Mouse (Mus musculus) midbrain, embryonic 14.5 days (tissue): ENCODE measurements around the gene Cldn9. TPM values are rescaled to one million over a fixed set of nuclear protein-coding genes. Genes with fewer than 3 reads are reported as not detected.

Experiments used
- ATAC-seq: fragments of 200-750 bp; cut with Nextera tagmentation; 2 replicates; pipeline ENCODE4 v1.8.0; 2017; ENCODE audit warnings: moderate number of reproducible peaks, moderate library complexity; ENCODE audit not compliant: low FRiP score, low TSS enrichment
- DNase-seq: peaks from one replicate; pipeline ENCODE4 v3.0.0-alpha.2; 2015
- H3K27ac ChIP-seq: fragments of 300-500 bp; sonication (generic); replicated peaks from 2 replicates; pipeline ENCODE4 v1.5.1; 2014; ENCODE audit warnings: mild to moderate bottlenecking, low read depth, low read length, moderate library complexity
- H3K27me3 ChIP-seq: fragments of 300-500 bp; sonication (generic); 2 replicates; pipeline ENCODE4 v1.6.1; 2014; ENCODE audit warnings: low read length, control low read depth, mixed read lengths; ENCODE audit not compliant: control insufficient read depth, insufficient read depth
- H3K36me3 ChIP-seq: fragments of 300-500 bp; sonication (generic); 2 replicates; pipeline ENCODE4 v1.6.1; 2014; ENCODE audit warnings: low read length, control low read depth; ENCODE audit not compliant: control insufficient read depth, insufficient read depth
- H3K4me1 ChIP-seq: fragments of 300-500 bp; sonication (generic); 2 replicates; pipeline ENCODE4 v1.6.1; 2014; ENCODE audit warnings: mild to moderate bottlenecking, antibody characterized with exemption, low read length, control low read depth; ENCODE audit not compliant: control insufficient read depth, insufficient read depth
- H3K4me2 ChIP-seq: fragments of 300-500 bp; sonication (generic); 2 replicates; pipeline ENCODE4 v1.6.1; 2014; ENCODE audit warnings: mild to moderate bottlenecking, low read length, moderate library complexity
- H3K4me3 ChIP-seq: fragments of 300-500 bp; sonication (generic); replicated peaks from 2 replicates; pipeline ENCODE4 v1.5.1; 2014; ENCODE audit warnings: low read depth, low read length
- H3K9ac ChIP-seq: fragments of 300-500 bp; sonication (generic); replicated peaks from 2 replicates; pipeline ENCODE4 v1.6.1; 2014; ENCODE audit warnings: mild to moderate bottlenecking, low read length, moderate library complexity
- H3K9me3 ChIP-seq: fragments of 300-500 bp; sonication (generic); 2 replicates; pipeline ENCODE4 v1.6.1; 2016; ENCODE audit warnings: low read length, control low read depth, mixed read lengths; ENCODE audit not compliant: control insufficient read depth
- WGBS: fragments of 180-500 bp; shearing (Covaris S2); extraction: QIAGEN DNeasy Blood & Tissue Kit; methylation state at CpG from one replicate; pipeline ENCODE4 v1.1.7; 2014; 5-methylcytosine and 5-hydroxymethylcytosine counted together
- polyA plus RNA-seq: library from polyadenylated mRNA; unstranded; fragments of >200 nt; fragmentation: Nextera tagmentation; extraction: Ambion mirVana; gene quantifications from 2 replicates; pipeline ENCODE4 v1.2.1, GENCODE M21; 2014

Gene Cldn9
- polyA plus RNA-seq, 1 experiment from 2014 or later: 0.92 TPM

- H3K4me1 ChIP-seq: no peaks in the 10 kb centered on the region
- H3K36me3 ChIP-seq: no peaks in the 10 kb centered on the region
- no peak for ATAC-seq
- no peaks in the 10 kb centered on the region; the same call in 1 of the 2 replicates for H3K27me3 ChIP-seq
- H3K9me3 ChIP-seq: no peaks in the 10 kb centered on the region
- H3K4me2 ChIP-seq: no peak overlapping the region
- DNase-seq: no peak
- 79% methylated on average over 6 of the region's 6 CpGs for WGBS
- no peak overlapping the region for H3K27ac ChIP-seq
- H3K4me3 ChIP-seq: no peak overlapping the region
- no peak overlapping the region for H3K9ac ChIP-seq
These were observed 32.5 kb downstream of the Cldn9 start for GRCm38 (mm10) chr17:23651363-23651762.

DNA sequence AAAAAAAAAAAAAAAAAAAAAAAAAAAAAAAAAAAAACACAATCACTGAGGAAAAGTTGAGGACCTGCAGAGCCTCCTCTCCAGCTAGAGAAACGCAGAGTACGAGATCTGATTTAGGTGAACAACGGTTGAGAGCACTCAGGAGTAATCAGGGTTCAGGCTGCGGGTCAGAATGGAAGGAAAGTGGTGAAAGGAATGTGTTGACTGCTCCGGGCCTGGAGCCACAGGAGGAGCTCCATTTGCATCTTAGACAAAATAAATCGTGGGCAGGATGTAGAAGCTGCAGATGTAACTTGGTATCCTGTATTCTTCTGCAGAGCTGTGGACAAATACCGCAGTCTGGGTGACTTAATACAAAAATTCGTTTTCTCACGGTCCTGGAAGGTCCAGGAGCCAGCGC, 37.9 kb downstream of the Cldn9 start:
- Histone ChIP-seq H3K27ac (no peak overlapping the region), H3K4me2 (no peak overlapping the region), H3K9ac (no peak overlapping the region), H3K27me3 (peaks cover 13% of the 10 kb centered on the region), H3K4me3 (no peak overlapping the region), H3K4me1 (0 out of 2 replicates have a peak, but pooled peaks cover 6% of the 10 kb centered on the region), H3K9me3 (no peaks in the 10 kb centered on the region), H3K36me3 (no peaks in the 10 kb centered on the region)
- DNase-seq (no peak), ATAC-seq (no peak)
- 32% methylated on average over 10 of the region's 10 CpGs for WGBS

DNA sequence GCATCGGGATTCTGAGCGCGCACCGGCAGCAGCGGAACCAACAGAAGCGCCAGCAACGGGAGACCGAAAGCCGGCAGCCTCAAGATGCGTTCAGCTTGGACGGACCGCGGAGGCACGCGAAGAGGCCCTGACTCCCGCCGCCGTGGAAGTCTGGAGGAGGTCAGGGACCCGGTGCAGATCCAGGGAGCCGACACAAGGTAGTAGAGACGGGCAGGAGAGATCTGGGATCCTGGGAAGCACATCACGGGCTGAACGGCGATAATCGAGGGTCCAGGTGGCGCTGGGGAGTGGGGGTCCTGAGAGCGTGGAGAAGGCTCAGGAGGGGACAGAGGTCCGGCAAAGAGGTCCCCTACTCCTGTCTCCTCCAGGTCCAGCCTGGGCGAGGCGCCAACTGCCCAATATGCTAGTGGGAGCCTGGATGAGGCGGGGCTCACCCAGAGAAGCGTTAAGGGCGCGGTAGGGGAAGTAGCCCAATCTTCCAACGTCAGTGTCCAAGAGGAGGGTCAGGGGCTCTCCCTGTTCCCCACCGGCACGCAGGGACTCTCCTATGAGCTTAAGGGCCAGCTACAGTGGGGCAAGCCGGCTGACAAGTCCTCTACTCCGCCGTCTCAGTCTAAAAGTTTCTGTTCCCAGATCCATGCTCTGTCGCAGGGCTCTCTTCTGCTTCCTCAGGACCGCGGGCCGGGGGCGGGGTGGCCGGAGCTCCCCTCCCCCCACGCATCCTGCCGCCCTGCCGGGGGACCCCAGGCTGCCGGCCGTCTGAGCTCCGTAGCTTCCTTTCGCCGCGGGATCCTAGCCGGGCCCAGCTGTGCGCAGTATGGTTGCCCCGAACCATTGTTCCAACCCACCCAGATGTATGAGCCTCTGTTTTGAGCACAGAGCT, 39.0 kb downstream of the Cldn9 start, which contains the start of gene Mmp25:
TSS of gene Mmp25 (minus strand) at position 665 of the 883 bp plus-strand sequence.
- WGBS: 1% methylated on average over 58 of the region's 58 CpGs

More for the DNA sequence above, 39.0 kb downstream of the Cldn9 start, which contains the start of gene Mmp25:
- no peak within 1 kb of the TSS for H3K27ac ChIP-seq
- no peaks in the 10 kb centered on the region for H3K36me3 ChIP-seq
- H3K9ac ChIP-seq: peak within 1 kb of the TSS; percentile 29; the same call in 1 of the 2 replicates
- H3K27me3 ChIP-seq: peaks cover 13% of the 10 kb centered on the region
- 0 out of 2 replicates have a peak, but pooled peaks cover 6% of the 10 kb centered on the region for H3K4me1 ChIP-seq
- DNase-seq: peak; percentile 47
- H3K4me2 ChIP-seq: peak within 1 kb of the TSS; percentile 67
- peak within 1 kb of the TSS; percentile 35 for H3K4me3 ChIP-seq
- H3K9me3 ChIP-seq: no peaks in the 10 kb centered on the region
- ATAC-seq: peak; percentile 46; the same call in 1 of the 2 replicates

Other genes with a start within 250 kb of the Cldn9 start
- gene Vmn2r117, start 204.3 kb downstream of the Cldn9 start, polyA plus RNA-seq: not detected in 2 replicates
- 16.8 and 19.1 TPM in 2 replicates for gene Zfp213, start 119.8 kb downstream of the Cldn9 start, polyA plus RNA-seq
- 24.8 and 31.4 TPM in 2 replicates for gene Zfp13, start 84.5 kb downstream of the Cldn9 start, polyA plus RNA-seq
- gene Zscan10, start 83.2 kb downstream of the Cldn9 start, polyA plus RNA-seq: not detected in 2 replicates
- gene Mmp25, start 38.7 kb downstream of the Cldn9 start, polyA plus RNA-seq: 0.38 and 1.1 TPM in 2 replicates
- 0.26 TPM in 1 of 2 replicates, not detected in the other for gene Bicdl2, start 23.5 kb downstream of the Cldn9 start, polyA plus RNA-seq
- 110 and 150 TPM in 2 replicates for gene Hcfc1r1, start 10.4 kb downstream of the Cldn9 start, polyA plus RNA-seq
- 43.9 and 44.9 TPM in 2 replicates for gene Thoc6, start 10.1 kb downstream of the Cldn9 start, polyA plus RNA-seq
- 1.2 and 1.9 TPM in 2 replicates for gene Tnfrsf12a, start 6.6 kb downstream of the Cldn9 start, polyA plus RNA-seq
- gene Cldn6, start 4.8 kb downstream of the Cldn9 start, polyA plus RNA-seq: not detected in 2 replicates
- not detected in 2 replicates for gene 1520401A03Rik, start 38.8 kb upstream of the Cldn9 start, polyA plus RNA-seq
- 16.2 and 18.2 TPM in 2 replicates for gene Pkmyt1, start 42.3 kb upstream of the Cldn9 start, polyA plus RNA-seq
- gene Paqr4, start 56.8 kb upstream of the Cldn9 start, polyA plus RNA-seq: 56.6 and 69.2 TPM in 2 replicates
- 0.71 and 0.80 TPM in 2 replicates for gene Kremen2, start 61.8 kb upstream of the Cldn9 start, polyA plus RNA-seq
- gene Flywch1, start 87.6 kb upstream of the Cldn9 start, polyA plus RNA-seq: 210 and 220 TPM in 2 replicates
- gene Flywch2, start 102.1 kb upstream of the Cldn9 start, polyA plus RNA-seq: 70.7 and 95.4 TPM in 2 replicates
- 498 and 502 TPM in 2 replicates for gene Srrm2, start 106.5 kb upstream of the Cldn9 start, polyA plus RNA-seq
- gene Elob, start 145.1 kb upstream of the Cldn9 start, polyA plus RNA-seq: 1,255 and 1,621 TPM in 2 replicates
- 0.41 TPM in 1 of 2 replicates, not detected in the other for gene Prss33, start 152.0 kb upstream of the Cldn9 start, polyA plus RNA-seq
- gene Prss32, start 159.8 kb upstream of the Cldn9 start, polyA plus RNA-seq: not detected in 2 replicates
- gene Prss41, start 160.1 kb upstream of the Cldn9 start, polyA plus RNA-seq: 1.00 and 2.2 TPM in 2 replicates
- not detected in 2 replicates for gene Prss21, start 184.0 kb upstream of the Cldn9 start, polyA plus RNA-seq
- not detected in 2 replicates for gene Dcpp1, start 196.8 kb upstream of the Cldn9 start, polyA plus RNA-seq
- not detected in 2 replicates for gene Dcpp2, start 196.9 kb upstream of the Cldn9 start, polyA plus RNA-seq
- gene Dcpp3, start 233.4 kb upstream of the Cldn9 start, polyA plus RNA-seq: not detected in 2 replicates